Mouse (Mus musculus) limb, embryonic 14.5 days (tissue): ENCODE results near the gene Celsr1. TPM values are rescaled to one million over a fixed set of nuclear protein-coding genes. Genes with fewer than 3 reads are reported as not detected.

ENCODE experiments used
- ATAC-seq: fragments of 200-750 bp; cut with Nextera tagmentation; 2 replicates; pipeline ENCODE4 v1.8.0; 2017; ENCODE audit warnings: low read depth, moderate number of reproducible peaks, moderate TSS enrichment; ENCODE audit not compliant: low FRiP score
- DNase-seq: peaks from one replicate; pipeline ENCODE4 v3.0.0-alpha.2; 2015; ENCODE audit warnings: low spot score
- H3K27ac ChIP-seq: fragments of 300-500 bp; sonication (generic); replicated peaks from 2 replicates; pipeline ENCODE4 v1.5.1; 2014; ENCODE audit warnings: low read depth, mild to moderate bottlenecking, low read length, moderate library complexity, mixed read lengths
- H3K27me3 ChIP-seq: fragments of 300-500 bp; sonication (generic); 2 replicates; pipeline ENCODE4 v1.6.1; 2014; ENCODE audit warnings: low read length, mixed read lengths; ENCODE audit not compliant: control insufficient read depth, insufficient read depth
- H3K36me3 ChIP-seq: fragments of 300-500 bp; sonication (generic); 2 replicates; pipeline ENCODE4 v1.6.1; 2014; ENCODE audit warnings: mild to moderate bottlenecking, low read length, moderate library complexity, mixed read lengths; ENCODE audit not compliant: control insufficient read depth, insufficient read depth
- H3K4me1 ChIP-seq: fragments of 300-500 bp; sonication (generic); 2 replicates; pipeline ENCODE4 v1.6.1; 2014; ENCODE audit warnings: antibody characterized with exemption, low read length, mixed read lengths; ENCODE audit not compliant: control insufficient read depth, insufficient read depth
- H3K4me2 ChIP-seq: fragments of 300-500 bp; sonication (generic); replicated peaks from 2 replicates; pipeline ENCODE4 v1.6.1; 2014; ENCODE audit warnings: low read depth, mild to moderate bottlenecking, low read length, moderate library complexity; ENCODE audit not compliant: severe bottlenecking
- H3K4me3 ChIP-seq: fragments of 300-500 bp; sonication (generic); replicated peaks from 2 replicates; pipeline ENCODE4 v1.5.1; 2014; ENCODE audit warnings: low read length
- H3K9ac ChIP-seq: fragments of 300-500 bp; sonication (generic); 2 replicates; pipeline ENCODE4 v1.6.1; 2014; ENCODE audit warnings: mild to moderate bottlenecking, low read depth, low read length, moderate library complexity; ENCODE audit not compliant: severe bottlenecking
- H3K9me3 ChIP-seq: fragments of 300-500 bp; sonication (generic); 2 replicates; pipeline ENCODE4 v1.6.1; 2016; ENCODE audit warnings: low read length; ENCODE audit not compliant: control insufficient read depth
- POLR2A ChIP-seq: fragments of 200-500 bp; IDR thresholded peaks from 2 replicates; pipeline ENCODE4 v1.8.0; 2012; ENCODE audit warnings: inconsistent platforms, mild to moderate bottlenecking, moderate library complexity, borderline replicate concordance; ENCODE audit not compliant: insufficient read depth, insufficient read length; ENCODE audit errors: extremely low read depth
- WGBS: fragments of 180-500 bp; shearing (Covaris S2); extraction: QIAGEN DNeasy Blood & Tissue Kit; methylation state at CpG from one replicate; pipeline ENCODE4 v1.1.7; 2014; 5-methylcytosine and 5-hydroxymethylcytosine counted together
- polyA plus RNA-seq, 2 experiments: library from polyadenylated mRNA; depleted of rRNA in 1 of 2; stranded (reverse) in 1 of 2; unstranded in 1 of 2; fragments of >200 nt; fragmentation: Nextera tagmentation in 1 of 2; extraction: Ambion mirVana in 1 of 2; gene quantifications; 2 replicates each; pipeline versions ENCODE4 v1.2.1 to v1.2.3; 2012 to 2014

Celsr1 gene
- polyA plus RNA-seq, 2 experiments, result 6.5 to 11.8 TPM

DNA sequence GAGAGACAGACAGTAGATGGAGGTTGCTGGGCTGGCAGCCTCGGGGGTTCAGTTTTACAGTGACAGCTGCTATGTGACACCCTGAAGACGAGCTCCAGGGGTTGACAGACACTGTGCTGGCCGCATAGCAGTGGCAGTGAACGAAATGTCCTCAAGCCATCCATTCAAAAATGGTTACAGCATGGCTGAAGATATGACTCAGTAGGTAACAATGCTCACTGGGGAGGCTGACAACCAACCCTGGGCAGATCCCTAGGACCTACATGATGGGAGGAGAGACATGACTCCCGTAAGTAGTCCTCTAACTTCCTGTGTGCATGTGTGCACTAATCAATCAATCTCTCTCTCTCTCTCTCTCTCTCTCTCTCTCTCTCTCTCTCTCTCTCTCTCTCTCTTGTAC is 45.7 kb downstream of the Celsr1 start:
- no peak overlapping the region for H3K9ac ChIP-seq
- no peaks in the 10 kb centered on the region for H3K27me3 ChIP-seq
- 65% methylated on average over 5 of the region's 5 CpGs for WGBS
- no peak overlapping the region for H3K4me3 ChIP-seq
- H3K9me3 ChIP-seq, result no peaks in the 10 kb centered on the region
- H3K4me2 ChIP-seq, result no peak overlapping the region
- no peak for DNase-seq
- H3K27ac ChIP-seq, result no peak overlapping the region
- TF ChIP-seq POLR2A, result no peak
- H3K36me3 ChIP-seq, result no peaks in the 10 kb centered on the region
- peaks cover 16% of the 10 kb centered on the region for H3K4me1 ChIP-seq
- no peak for ATAC-seq

DNA sequence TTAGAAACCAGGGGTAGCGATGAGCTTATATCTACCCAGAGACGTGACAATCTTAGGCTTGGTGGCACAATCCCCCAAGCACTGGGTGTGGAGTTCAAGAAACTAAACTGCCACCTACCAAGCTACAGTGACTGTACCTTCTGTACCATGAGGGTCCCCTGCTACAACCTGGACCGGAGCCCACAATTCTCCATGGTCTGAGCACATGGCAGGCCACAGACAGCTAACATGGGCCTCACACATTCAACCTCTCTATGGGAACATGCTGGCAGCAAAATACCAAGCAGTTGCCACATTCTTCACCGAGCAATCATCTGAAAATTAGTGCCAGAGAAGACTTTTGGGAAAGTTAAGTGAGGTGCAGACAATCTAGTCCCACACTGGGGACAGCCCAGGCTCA is 47.4 kb downstream of the Celsr1 start:
- Histone ChIP-seq H3K4me2 (no peak overlapping the region), H3K4me1 (peaks cover under 1% of the 10 kb centered on the region), H3K9me3 (no peaks in the 10 kb centered on the region), H3K27ac (no peak overlapping the region), H3K27me3 (no peaks in the 10 kb centered on the region), H3K4me3 (no peak overlapping the region), H3K9ac (no peak overlapping the region), H3K36me3 (no peaks in the 10 kb centered on the region)
- 87% methylated on average over 4 of the region's 4 CpGs for WGBS
- DNase-seq (no peak), ATAC-seq (no peak)
- no peak for TF ChIP-seq POLR2A

DNA sequence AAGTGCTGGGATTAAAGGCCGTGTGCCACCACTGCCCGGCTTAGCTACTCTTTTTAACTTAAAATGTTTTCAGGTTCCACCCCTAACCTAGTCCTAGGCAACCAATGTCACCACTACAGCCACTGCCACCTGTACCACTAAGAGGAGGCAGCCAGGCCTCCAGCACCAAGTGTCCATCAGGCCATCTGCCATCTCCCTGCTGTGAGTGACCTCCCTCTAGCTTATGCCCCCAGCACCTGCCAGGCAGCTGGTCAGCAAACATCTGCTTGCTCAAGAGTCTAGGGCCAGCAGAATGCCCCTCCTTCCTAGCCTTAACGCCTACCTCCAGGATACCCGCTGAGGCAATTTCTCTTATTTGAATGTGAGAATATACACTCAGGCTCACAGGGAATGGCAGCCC is 48.0 kb downstream of the Celsr1 start:
- Histone ChIP-seq H3K9ac (no peak overlapping the region), H3K4me3 (no peak overlapping the region), H3K36me3 (no peaks in the 10 kb centered on the region), H3K27ac (no peak overlapping the region), H3K27me3 (no peaks in the 10 kb centered on the region), H3K4me2 (no peak overlapping the region), H3K4me1 (no peaks in the 10 kb centered on the region), H3K9me3 (no peaks in the 10 kb centered on the region)
- ATAC-seq (no peak), DNase-seq (no peak)
- no peak for TF ChIP-seq POLR2A
- 83% methylated on average over 4 of the region's 4 CpGs for WGBS

- no peak for TF ChIP-seq POLR2A
- H3K4me2 ChIP-seq, result no peak overlapping the region
- 85% methylated on average over 7 of the region's 7 CpGs for WGBS
- no peaks in the 10 kb centered on the region for H3K4me1 ChIP-seq
- DNase-seq (no peak), ATAC-seq (no peak)
- H3K9ac ChIP-seq, result no peak overlapping the region
- no peak overlapping the region for H3K27ac ChIP-seq
- H3K27me3 ChIP-seq, result no peaks in the 10 kb centered on the region
- H3K9me3 ChIP-seq, result no peaks in the 10 kb centered on the region
- no peak overlapping the region for H3K4me3 ChIP-seq
- H3K36me3 ChIP-seq, result 0 out of 2 replicates have a peak, but pooled peaks cover 2% of the 10 kb centered on the region
Measured at GRCm38 (mm10) chr15:85983131-85983530, 50.4 kb downstream of the Celsr1 start.

- Histone ChIP-seq H3K4me2 (no peak overlapping the region), H3K9ac (no peak overlapping the region), H3K27me3 (no peaks in the 10 kb centered on the region), H3K27ac (no peak overlapping the region), H3K4me3 (no peak overlapping the region), H3K9me3 (no peaks in the 10 kb centered on the region), H3K4me1 (no peaks in the 10 kb centered on the region), H3K36me3 (0 out of 2 replicates have a peak, but pooled peaks cover 2% of the 10 kb centered on the region)
- TF ChIP-seq POLR2A, result no peak
- 78% methylated on average over 3 of the region's 3 CpGs for WGBS
- no peak for DNase-seq
- ATAC-seq, result no peak
Measured at GRCm38 (mm10) chr15:85982416-85982775, 51.2 kb downstream of the Celsr1 start.
